Mouse (Mus musculus) gastrocnemius, adult 8-10 months (tissue): Measurements from ENCODE around the gene Gm17604. TPM values are rescaled to one million over a fixed set of nuclear protein-coding genes. Genes with fewer than 3 reads are reported as not detected.

Experiments
- DNase-seq, 2 experiments: peaks; one replicate each; pipeline ENCODE4 v3.0.0; 2022; ENCODE audit warnings: low spot score in 2 of 2
- total RNA-seq, 4 experiments: library from RNA; stranded (reverse); gene quantifications; 2 replicates each; pipeline ENCODE4 v1.2.4; 2022

Gm17604 gene
- not detected for total RNA-seq

DNA sequence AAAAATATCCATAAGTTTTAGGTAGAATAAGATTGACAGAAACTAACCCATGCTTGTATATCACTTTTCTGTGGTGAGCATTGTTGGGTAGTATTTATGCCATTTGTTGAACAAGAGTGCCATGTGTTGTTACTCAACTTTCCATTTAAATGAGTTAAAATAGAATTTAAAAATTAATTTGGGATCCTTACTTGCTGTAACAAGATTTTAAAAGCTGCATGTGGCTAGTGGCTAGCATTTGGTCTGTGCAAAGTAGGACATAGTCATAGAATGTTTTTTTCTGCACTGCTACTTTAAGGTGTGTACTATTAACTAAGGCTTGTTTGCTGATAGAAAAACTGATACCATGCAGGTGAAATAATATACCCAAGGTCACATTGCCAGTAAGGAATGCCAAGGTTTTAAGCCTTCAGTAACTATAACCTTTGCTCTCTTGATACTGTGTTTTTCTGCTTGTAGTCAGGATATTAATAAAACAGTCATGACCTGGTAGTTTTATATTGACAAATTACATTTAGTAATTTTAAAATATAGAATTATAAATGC is at the start of gene Gm17604:
Gene Gm17604 (minus strand): TSS at position 51 of the 546 bp plus-strand sequence.
- no peak for DNase-seq

DNA sequence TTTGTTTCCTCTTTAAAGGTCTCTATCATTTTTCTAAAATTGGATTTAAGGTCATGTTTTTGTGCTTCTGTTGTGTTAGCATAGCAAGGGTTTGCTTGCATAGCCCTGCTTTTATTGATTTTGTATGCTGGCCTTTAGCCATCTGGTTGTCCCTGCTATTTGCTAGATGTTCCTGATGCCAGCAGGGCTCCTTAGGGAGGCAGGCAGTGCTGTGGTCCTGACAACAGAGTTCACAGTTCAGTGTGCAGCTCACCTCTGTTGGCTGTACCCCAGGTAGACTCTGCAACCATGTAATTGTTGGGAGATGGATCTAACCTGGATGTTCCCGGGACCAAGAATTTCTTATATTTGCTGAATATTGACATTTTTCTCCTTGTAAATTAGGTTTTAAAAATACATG is 45.3 kb upstream of the Gm17604 start:
- no peak for DNase-seq

DNA sequence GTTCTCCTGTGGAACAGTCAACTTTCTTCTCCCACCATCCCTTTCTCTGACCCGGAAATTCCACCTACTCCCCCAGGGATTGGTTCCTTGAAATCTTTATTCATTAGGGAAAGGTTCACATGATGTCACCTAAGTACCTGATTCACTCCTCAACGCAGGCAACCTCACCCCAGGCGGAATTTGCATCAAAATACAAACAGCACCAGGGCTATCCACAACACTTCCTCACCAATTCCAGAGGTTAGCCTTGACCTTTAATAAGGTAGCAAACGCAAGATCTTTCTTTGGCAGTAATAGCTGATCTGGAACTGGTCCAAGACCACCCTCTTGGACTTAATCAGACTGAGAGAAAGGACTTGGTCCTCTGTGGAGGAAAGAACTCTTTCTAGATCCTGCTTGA is 1.5 kb downstream of the Gm17604 start:
- DNase-seq: no peak

GRCm38 (mm10) chrX:164980193-164980775 is 24.3 kb downstream of the Gm17604 start, which contains the start of the genes Mospd2 and Fancb:
TSS of gene Mospd2 (minus strand) at chrX:164980375.
TSS of gene Fancb (plus strand) at chrX:164980592.
- DNase-seq: peak; percentile 81 to 89

DNA sequence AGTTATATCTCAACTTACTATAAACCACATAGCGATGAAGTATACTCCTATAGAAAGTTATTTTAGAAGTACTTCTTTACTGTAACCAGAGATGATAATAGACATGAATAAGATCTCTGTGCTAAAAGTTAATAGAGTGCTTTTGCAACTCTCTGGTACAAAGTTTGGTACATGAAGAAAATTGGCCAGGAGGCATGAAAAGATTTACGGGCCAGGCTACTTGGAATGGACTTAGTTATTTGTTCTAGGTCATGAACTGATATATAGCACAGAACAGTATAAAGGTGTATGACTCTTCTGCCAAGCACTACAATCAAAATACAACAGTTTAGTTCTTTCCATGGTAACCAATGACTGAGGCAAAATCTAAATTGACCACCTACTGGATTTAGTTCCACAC is 25.8 kb downstream of the Gm17604 start:
- DNase-seq: no peak

DNA sequence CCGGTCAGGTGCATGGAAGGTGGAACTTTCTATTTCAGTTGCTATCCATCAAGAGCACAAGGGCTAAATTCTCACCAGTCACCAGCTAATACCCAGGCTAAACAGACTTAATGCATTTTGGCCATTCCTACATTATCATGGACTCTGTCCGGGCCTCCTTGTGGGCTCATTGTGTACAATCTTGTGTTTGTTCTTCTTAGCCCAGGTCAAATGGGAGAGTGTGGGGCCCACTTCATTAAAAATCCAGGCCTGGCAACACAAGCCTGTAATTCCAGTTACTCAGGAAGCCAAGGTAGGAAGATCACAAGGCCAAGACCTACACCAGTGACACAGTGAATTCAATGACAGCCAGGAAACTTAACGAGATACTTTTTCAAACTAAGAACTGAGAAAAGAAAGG is 33.4 kb downstream of the Gm17604 start:
- no peak for DNase-seq

GRCm38 (mm10) chrX:164965750-164966448 is 38.7 kb downstream of the Gm17604 start:
- no peak for DNase-seq

Other genes starting within 250 kb of the Gm17604 start
- gene Mospd2, start 24.5 kb downstream of the Gm17604 start, total RNA-seq: 1 to 10 TPM; 4.6 to 7.8 (median 6.1) TPM
- 1 to 10 TPM in 1 of 4 experiments, under 1 TPM in 3; 0.56 to 1.0 (median 0.71) TPM for gene Fancb, start 24.2 kb downstream of the Gm17604 start, total RNA-seq